Mouse (Mus musculus): ENCODE results near the gene Rapgef6.

DNA sequence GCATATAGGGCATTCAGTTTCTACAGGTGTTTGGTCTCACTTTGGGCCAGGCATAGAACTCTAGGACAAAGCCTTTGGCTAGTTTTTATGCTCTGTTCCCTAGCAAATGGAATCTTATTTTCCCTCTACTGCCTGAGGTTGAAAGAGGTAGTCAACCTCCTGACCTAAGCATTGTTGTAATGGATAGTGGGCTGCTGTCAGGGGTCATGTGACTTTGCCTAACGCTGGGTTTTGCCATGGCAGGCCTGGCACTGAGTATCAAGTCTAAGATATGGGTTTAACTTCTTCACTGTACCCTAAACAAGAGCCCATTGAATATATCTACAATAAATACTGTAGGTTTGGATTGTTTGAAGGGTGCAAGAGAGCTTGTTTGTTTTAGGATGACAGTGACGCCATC is 16.4 kb downstream of the Rapgef6 start:
- TF ChIP-seq CTCF (IDR thresholded peaks at IDR 0.05; ENCODE audit: extremely low read depth, insufficient read depth, insufficient read length, insufficient replicate concordance) = no peak
- TF ChIP-seq POLR2A (IDR thresholded peaks at IDR 0.05; ENCODE audit: low read depth, low read length) = no peak

Measured in spleen, adult 2 months (tissue).